ENCODE assay signal across 26 mouse cellular contexts in the genomic region with DNA sequence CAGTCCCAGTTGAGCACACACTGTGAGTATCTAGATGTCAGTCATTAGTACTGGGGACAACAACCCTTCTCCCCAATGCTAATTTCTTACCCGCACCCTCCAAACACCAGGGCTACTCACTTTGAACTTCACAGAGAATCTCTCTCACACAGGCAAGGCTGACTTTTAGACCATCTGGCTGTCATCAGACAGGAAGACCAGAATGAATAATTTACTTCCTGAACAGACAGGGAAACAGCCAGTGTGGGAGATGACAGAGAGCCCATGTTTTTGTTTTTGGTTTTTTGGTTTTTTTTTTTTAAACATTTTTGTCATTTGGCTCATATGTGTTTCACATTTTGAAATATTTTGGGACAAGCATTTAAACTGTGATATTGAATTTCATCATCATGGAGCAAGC.
DNase-seq lines count a peak whose midpoint lies in the region; ATAC-seq and TF ChIP-seq lines count a peak whose summit lies in the region.
"Had no signal": no experiment of that assay in that cellular context is flagged by ENCODE, and none has a peak within 500 bp of the region (broad histone marks: within the 10 kb centered on the region; RNA-seq: fewer than 3 reads in every experiment).

No protein-coding gene starts in this region.

- H3K9ac ChIP-seq in forebrain, embryonic 13.5 days: no peak overlapping the region
- no peak overlapping the region for H3K9ac ChIP-seq in forebrain, embryonic 11.5 days (ENCODE audit: low read length)
- no peak overlapping the region for H3K9ac ChIP-seq in lung, embryonic 14.5 days
- H3K9ac ChIP-seq: heart, embryonic 13.5 days; midbrain, embryonic 15.5 days had no signal

- peak; percentile 38; the same call in 1 of the 2 replicates for ATAC-seq in forebrain, embryonic 13.5 days
- ATAC-seq in forebrain, embryonic 11.5 days (replicated peaks; ENCODE audit: low FRiP score): no peak
- no peak for ATAC-seq in lung, embryonic 14.5 days (ENCODE audit: insufficient read depth)
- ATAC-seq in hematopoietic stem cell, adult 5-6 weeks (replicated peaks in 1 of 2; ENCODE audit: insufficient read depth in 1 of 2, low FRiP score in 2 of 2, low TSS enrichment in 1 of 2, low read depth in 1 of 2, poor library complexity in 2 of 2, severe bottlenecking in 2 of 2): peak; percentile 83 to 90
- ATAC-seq: hindbrain, embryonic 16.5 days; intestine, postnatal 0 days; midbrain, embryonic 15.5 days; Patski had no signal

- TF ChIP-seq CTCF in lung, embryonic 14.5 days (IDR thresholded peaks at IDR 0.05; ENCODE audit: low read depth): no peak
- no peak for TF ChIP-seq CTCF in brain, embryonic 14.5 days (IDR thresholded peaks at IDR 0.05; ENCODE audit: borderline replicate concordance, extremely low read depth, insufficient read depth, insufficient read length)

- H3K9me3 ChIP-seq in forebrain, embryonic 13.5 days (replicated peaks): no peaks in the 10 kb centered on the region
- no peaks in the 10 kb centered on the region for H3K9me3 ChIP-seq in forebrain, embryonic 11.5 days (ENCODE audit: control insufficient read depth, low read length)
- H3K9me3 ChIP-seq in lung, embryonic 14.5 days (ENCODE audit: low read depth, low read length): no peaks in the 10 kb centered on the region
- H3K9me3 ChIP-seq: heart, embryonic 13.5 days; midbrain, embryonic 15.5 days had no signal

- H3K4me2 ChIP-seq in forebrain, embryonic 13.5 days: no peak overlapping the region
- H3K4me2 ChIP-seq in forebrain, embryonic 11.5 days (ENCODE audit: low read depth, low read length, severe bottlenecking): no peak overlapping the region
- H3K4me2 ChIP-seq in lung, embryonic 14.5 days: no peak overlapping the region
- H3K4me2 ChIP-seq: heart, embryonic 13.5 days; midbrain, embryonic 15.5 days had no signal

- no peak for DNase-seq in forebrain, embryonic 11.5 days (ENCODE audit: low spot score)
- DNase-seq in lung, embryonic 14.5 days: peak; percentile 45
- DNase-seq in lung, adult 18-20 months: no peak
- DNase-seq in brain, embryonic 14.5 days (ENCODE audit: low read depth): peak; percentile 68
- no peak for DNase-seq in frontal cortex, postnatal 36 days (ENCODE audit: low spot score in 2 of 2)
- DNase-seq in spleen, postnatal 14 days (ENCODE audit: low spot score in 2 of 2): no peak
- DNase-seq: adrenal gland, postnatal 14 days; cerebellum, adult 11-12 months; cerebellum, postnatal 14 days; gastrocnemius, postnatal 10 days; heart, adult 18-20 months; heart, postnatal 36 days; kidney, postnatal 36 days; layer of hippocampus, adult 9-11 months; left cerebral cortex, postnatal 4 days; liver; lung, postnatal 36 days had no signal

- H3K27me3 ChIP-seq in forebrain, embryonic 13.5 days: peaks cover 3% of the 10 kb centered on the region; the same call in 1 of the 2 replicates
- H3K27me3 ChIP-seq in forebrain, embryonic 11.5 days (ENCODE audit: control insufficient read depth, insufficient read depth, low read length): no peaks in the 10 kb centered on the region
- H3K27me3 ChIP-seq in lung, embryonic 14.5 days (ENCODE audit: insufficient read depth, low read length): no peaks in the 10 kb centered on the region
- H3K27me3 ChIP-seq: heart, embryonic 13.5 days; midbrain, embryonic 15.5 days had no signal

- H3K4me1 ChIP-seq in forebrain, embryonic 13.5 days: 0 out of 2 replicates have a peak, but pooled peaks cover 4% of the 10 kb centered on the region
- no peaks in the 10 kb centered on the region for H3K4me1 ChIP-seq in forebrain, embryonic 11.5 days (replicated peaks; ENCODE audit: control insufficient read depth, insufficient read depth, low read length)
- no peaks in the 10 kb centered on the region; the same call in 1 of the 2 replicates for H3K4me1 ChIP-seq in lung, embryonic 14.5 days (ENCODE audit: insufficient read depth)

- no peak overlapping the region for H3K4me3 ChIP-seq in forebrain, embryonic 13.5 days
- H3K4me3 ChIP-seq in forebrain, embryonic 11.5 days (ENCODE audit: low read depth, low read length): no peak overlapping the region
- no peak overlapping the region for H3K4me3 ChIP-seq in lung, embryonic 14.5 days (ENCODE audit: low read depth, low read length)
- H3K4me3 ChIP-seq: heart, embryonic 13.5 days; left cerebral cortex, adult 2 months; midbrain, embryonic 15.5 days; myocyte had no signal

- H3K27ac ChIP-seq in forebrain, embryonic 13.5 days: no peak overlapping the region
- no peak overlapping the region for H3K27ac ChIP-seq in forebrain, embryonic 11.5 days (ENCODE audit: low read depth, low read length)
- H3K27ac ChIP-seq in lung, embryonic 14.5 days (ENCODE audit: low read depth): no peak overlapping the region
- H3K27ac ChIP-seq: heart, embryonic 13.5 days; left cerebral cortex, adult 2 months; midbrain, embryonic 15.5 days had no signal

- TF ChIP-seq POLR2A in brain, embryonic 14.5 days (IDR thresholded peaks at IDR 0.05; ENCODE audit: borderline replicate concordance, extremely low read depth, insufficient read depth, insufficient read length, poor library complexity, severe bottlenecking): no peak

- WGBS in forebrain, embryonic 13.5 days: 61% methylated on average over 1 of the region's 1 CpGs
- 76% methylated on average over 1 of the region's 1 CpGs for WGBS in forebrain, embryonic 11.5 days
- WGBS in lung, embryonic 14.5 days: 39% methylated on average over 1 of the region's 1 CpGs

- H3K36me3 ChIP-seq in forebrain, embryonic 13.5 days (ENCODE audit: poor library complexity, severe bottlenecking): no peaks in the 10 kb centered on the region
- no peaks in the 10 kb centered on the region for H3K36me3 ChIP-seq in forebrain, embryonic 11.5 days (ENCODE audit: control insufficient read depth, insufficient read depth, low read length)
- H3K36me3 ChIP-seq in lung, embryonic 14.5 days (ENCODE audit: insufficient read depth): no peaks in the 10 kb centered on the region
- H3K36me3 ChIP-seq: heart, embryonic 13.5 days; midbrain, embryonic 15.5 days had no signal

Comparison
In these comparisons a context has a peak if more than half of its experiments do, and no peak if none do; other contexts are left out.
1. ATAC-seq: peak in forebrain, embryonic 13.5 days (single experiment) and hematopoietic stem cell, adult 5-6 weeks (2 of 2); none in forebrain, embryonic 11.5 days (single experiment) and lung, embryonic 14.5 days (single experiment).
2. DNase-seq: peak in lung, embryonic 14.5 days (single experiment) and brain, embryonic 14.5 days (single experiment); none in forebrain, embryonic 11.5 days (single experiment), lung, adult 18-20 months (0 of 2), frontal cortex, postnatal 36 days (0 of 2) and spleen, postnatal 14 days (0 of 2).